Mouse (Mus musculus) kidney, postnatal 10 days (tissue): ENCODE results near the gene Trpm1.

Experiments used
- DNase-seq: peaks from one replicate; pipeline ENCODE4 v3.0.0; 2021; ENCODE audit warnings: mixed read lengths

Trpm1 gene

DNA sequence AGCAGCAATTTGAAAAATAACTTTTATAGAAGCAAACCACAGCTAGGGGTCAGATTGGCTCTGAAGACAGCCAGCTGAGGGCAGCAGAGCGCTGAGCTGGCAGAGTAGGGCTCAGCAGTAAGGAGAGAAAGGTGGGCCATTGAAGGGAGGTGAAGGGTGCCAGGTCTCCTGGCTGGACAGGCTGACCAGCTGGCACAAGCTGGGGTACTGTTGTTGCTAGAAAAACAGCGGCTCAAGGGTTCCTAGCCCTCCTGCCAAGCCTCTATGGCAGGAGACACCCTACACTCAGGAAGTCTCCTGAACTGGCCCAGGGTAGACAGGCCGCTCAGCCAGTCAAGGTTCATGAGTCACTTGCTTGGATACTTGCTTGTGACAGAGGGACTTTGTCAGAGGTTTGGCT, 11.4 kb downstream of the Trpm1 start:
- peak; percentile 72 for DNase-seq

- no peak for DNase-seq
Observed at GRCm38 (mm10) chr7:64166025-64166424, 12.4 kb downstream of the Trpm1 start.

- DNase-seq: no peak
Observed at GRCm38 (mm10) chr7:64166724-64167123, 13.1 kb downstream of the Trpm1 start.

DNA sequence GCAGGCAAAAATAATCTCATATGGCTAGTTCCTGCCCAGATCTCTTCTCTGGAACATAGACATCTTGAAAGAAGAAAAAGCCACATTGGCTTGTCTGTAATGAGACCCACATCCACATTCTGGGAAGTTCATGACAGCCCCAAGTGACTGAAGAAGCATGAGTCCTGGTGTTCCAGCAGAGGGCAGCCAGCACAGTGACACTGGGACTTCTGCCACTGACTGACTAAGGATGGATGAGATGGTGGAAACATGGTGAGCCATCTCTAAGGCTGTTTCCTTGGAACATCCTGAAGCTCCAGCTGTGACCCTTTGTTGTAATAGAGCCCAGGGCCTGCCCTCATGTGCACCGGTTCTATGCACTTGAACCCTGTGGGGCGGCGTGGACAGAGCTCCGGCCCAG, 25.7 kb downstream of the Trpm1 start:
- peak; percentile 40 for DNase-seq

GRCm38 (mm10) chr7:64185203-64185931, 31.7 kb downstream of the Trpm1 start:
- DNase-seq: no peak

GRCm38 (mm10) chr7:64185932-64186312, 32.3 kb downstream of the Trpm1 start:
- no peak for DNase-seq

- DNase-seq: peak; percentile 67
Observed at GRCm38 (mm10) chr7:64192261-64192943, 38.8 kb downstream of the Trpm1 start.

DNA sequence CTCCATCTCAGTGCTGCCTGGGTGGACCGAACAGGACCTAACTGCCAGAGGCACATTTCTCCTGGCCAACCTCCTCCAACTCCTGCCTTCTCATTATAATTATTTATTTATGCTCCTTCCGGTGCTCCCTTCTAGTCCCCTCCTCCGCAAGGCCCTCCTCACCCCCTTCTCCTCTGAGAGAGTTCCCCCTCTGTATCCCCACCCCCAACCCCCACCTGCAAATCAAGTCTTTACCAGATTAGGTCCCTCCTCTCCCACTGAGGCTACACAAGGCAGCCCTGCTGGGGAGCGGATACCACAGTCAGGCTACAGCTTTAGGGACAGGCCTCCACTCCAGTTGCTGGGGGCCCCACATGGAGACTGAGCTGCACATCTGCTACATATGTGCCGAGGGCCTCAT, 39.8 kb downstream of the Trpm1 start:
- DNase-seq: no peak

DNA sequence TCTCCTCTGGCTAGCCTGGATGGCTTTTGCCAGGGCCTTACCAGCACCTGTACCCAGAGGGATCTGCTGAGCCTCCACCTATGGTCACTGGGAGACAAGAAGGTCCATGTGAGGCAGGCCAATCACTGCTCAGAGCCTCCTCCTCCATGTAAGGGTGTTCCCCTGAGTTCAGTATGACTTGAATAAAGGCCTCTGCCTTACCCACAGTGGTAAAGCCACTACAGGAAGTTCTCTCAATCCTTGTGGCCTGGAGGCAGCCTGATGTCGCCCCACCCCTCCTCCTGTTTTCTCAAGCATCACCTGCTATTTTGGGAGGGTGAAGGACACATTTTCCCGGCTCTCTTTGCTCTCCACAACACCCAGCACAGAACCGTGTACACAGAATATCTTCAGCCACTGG, 42.5 kb downstream of the Trpm1 start:
- DNase-seq: no peak

DNA sequence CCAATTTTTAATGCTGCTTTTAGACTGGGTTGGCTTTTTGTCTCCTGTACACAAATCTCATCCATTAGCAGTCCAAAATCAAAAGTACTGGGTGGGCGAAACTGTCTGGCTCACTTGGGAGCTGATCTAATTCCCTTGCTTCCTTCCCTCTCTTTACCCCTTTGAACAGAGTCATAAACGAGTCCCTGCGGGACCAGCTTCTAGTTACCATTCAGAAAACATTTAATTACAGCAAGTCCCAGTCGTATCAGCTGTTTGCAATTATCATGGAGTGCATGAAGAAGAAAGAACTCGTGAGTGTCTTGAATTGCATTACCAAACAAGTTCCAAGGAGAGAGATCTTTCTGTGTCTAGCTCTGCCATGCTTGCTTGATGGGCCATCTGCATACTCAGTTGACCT, 55.1 kb downstream of the Trpm1 start:
- DNase-seq: no peak

GRCm38 (mm10) chr7:64212870-64213269, 59.2 kb downstream of the Trpm1 start:
- DNase-seq: no peak

DNA sequence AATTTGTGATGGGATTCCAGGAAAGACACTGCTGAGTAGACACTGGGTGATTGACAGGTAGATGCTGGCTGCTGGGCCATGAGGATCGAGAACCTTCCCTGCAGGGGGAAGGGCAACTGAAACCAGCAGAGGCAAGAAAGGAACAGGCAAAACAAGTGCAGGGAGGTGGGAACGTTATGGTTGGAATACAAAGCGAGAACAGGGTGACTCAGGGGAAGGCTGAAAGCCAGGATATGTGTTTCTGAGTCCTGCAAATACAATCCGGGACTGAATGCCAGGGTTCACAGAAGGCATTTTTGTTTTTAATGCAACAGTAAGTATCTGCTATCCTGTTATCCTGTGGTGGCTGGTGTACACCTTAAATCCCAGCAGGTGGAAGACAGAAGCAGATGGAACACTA, 60.4 kb downstream of the Trpm1 start:
- no peak for DNase-seq

DNA sequence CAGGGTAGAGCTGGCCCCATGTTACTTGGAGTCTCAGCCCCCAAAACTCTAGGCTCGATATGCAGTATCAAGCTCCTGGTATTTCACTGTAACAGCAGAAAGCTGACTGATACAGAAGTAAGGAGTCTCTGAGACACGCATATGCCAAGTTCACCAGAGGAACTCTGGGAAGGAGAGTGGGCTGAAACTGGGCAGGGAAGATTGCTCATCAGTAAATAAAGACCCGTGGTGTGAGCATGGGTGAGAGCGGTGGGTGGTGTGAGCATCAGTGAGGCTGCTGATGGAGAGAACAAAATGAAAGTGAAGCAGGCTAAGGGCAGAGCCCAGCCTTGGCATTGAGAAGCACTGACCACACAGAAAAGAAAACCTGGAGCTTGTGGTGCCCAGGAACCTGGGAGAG, 62.0 kb downstream of the Trpm1 start:
- no peak for DNase-seq

GRCm38 (mm10) chr7:64217428-64217827, 63.8 kb downstream of the Trpm1 start:
- no peak for DNase-seq

DNA sequence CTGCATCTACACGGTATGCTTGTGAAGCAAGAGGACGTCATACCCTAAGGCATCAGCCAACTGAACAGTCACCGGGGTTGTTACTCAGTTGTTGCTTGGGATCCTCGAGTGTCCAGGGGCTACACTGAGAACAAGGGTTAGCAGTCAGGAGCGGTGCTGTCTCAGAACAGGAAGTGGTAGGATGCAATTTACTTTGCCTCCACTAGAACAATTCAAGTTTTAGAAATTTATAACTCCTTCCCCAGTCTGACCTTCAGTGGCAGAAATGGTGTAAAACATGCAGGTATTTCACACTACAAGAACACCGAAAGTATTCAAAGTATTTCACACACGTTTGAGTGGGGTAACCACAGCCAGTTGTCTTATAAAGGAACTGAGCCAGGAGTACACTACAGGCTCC, 66.1 kb downstream of the Trpm1 start:
- no peak for DNase-seq

DNA sequence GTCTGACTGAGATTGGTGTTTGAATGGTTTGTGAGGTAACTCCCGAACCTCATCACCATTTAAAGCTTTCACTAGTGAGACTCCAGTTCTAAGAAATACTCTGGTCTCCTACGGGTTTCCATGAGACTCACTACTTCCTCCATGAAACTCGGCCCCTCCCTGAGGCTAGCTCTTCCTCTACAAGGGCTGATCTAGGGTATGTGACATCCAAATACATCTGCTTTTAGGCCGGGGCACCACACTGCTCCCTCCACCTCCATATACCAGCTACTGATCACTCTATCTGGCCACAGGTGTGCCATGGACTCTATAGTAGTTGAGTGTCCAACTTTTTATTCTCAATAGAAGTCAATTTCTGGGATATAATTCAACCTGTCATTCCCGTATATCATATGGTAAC, 69.6 kb downstream of the Trpm1 start:
- DNase-seq: no peak

GRCm38 (mm10) chr7:64226339-64227194, 72.9 kb downstream of the Trpm1 start:
- no peak for DNase-seq

- no peak for DNase-seq
Observed at GRCm38 (mm10) chr7:64227586-64227985, 74.0 kb downstream of the Trpm1 start.

GRCm38 (mm10) chr7:64228300-64228699, 74.7 kb downstream of the Trpm1 start:
- no peak for DNase-seq

DNA sequence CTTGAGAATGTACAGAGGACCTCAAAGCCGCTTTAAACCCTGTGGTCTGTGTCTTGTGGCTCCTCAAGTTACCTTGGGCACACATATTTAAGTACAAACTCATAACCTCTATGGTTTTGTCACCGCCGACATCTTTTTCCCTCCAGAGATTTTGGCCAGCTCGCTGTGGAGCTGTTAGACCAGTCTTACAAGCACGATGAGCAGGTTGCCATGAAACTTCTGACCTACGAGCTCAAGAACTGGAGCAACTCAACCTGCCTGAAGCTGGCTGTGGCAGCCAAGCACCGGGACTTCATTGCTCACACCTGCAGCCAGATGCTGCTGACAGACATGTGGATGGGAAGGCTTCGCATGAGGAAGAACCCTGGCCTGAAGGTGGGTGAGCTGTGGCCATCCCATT, 76.3 kb downstream of the Trpm1 start:
- no peak for DNase-seq

GRCm38 (mm10) chr7:64231001-64231400, 77.4 kb downstream of the Trpm1 start:
- DNase-seq: no peak

DNA sequence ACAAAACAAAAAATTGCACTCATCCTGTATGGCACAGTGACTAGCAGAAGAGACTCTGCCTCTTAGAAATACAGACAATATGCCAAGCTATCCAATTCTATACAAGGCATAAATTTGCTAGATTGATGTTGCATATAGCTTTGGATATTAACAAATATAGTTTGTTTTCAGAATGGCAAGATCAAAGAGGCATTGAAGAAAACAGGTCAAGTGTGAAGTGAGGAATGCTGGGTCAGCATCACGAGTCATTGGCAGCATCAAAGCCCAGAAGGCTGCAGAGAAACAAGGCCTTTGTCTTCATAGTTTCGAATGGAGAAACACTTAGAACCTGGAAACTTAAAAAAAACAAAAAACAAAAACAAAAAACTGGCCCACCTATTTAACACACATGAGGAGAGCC, 78.4 kb downstream of the Trpm1 start:
- no peak for DNase-seq

DNA sequence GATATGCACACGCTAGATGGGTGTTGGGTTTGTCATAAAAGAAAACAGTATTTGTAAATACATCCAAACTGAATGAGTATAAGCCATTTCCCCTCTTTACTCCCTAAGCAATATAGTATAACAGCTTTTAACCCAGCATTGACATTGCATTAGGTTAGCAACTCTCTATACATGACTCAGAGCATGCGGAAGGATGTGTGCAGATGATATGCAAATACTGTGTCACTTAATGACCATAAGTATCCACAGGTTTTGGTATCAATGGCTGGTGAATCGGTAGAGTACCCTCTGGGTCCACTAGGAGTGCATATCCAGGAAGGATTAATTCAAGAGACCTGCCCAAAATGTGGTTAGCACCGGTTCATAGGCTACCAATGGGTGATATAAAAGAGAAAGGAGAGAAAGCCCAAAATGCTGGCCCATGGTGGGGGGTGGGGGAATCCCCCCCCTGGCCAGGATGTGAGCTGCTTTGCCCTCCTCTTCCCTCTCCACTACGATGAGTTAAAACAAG, 80.7 kb downstream of the Trpm1 start:
- no peak for DNase-seq

DNA sequence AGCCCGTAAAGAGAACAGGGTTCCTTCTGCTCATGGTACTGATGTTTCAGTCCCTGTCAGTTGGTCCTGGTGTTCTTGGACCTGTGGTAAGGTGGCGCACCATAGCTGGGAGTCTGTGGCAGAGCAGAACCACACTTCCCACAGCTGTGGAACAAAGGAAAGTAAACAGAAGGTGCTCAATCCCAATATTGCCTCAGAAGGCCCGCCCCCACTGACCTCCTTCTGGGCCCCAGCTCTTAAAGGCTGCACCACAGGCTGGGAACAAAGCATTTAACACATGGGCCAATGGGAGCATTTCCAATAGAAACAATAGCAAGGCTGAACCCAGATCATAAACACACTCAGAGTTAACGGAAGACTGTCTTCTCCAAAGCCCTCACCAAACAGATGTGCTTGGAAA, 82.9 kb downstream of the Trpm1 start:
- DNase-seq: no peak
